Mouse (Mus musculus) E14TG2a.4 (cell line): Measurements from ENCODE around the gene Acbd3.

ENCODE experiments used
- H3K27me3 ChIP-seq: 2 replicates; pipeline ENCODE4 v1.6.1; 2014; ENCODE audit warnings: low read length, control low read depth; ENCODE audit not compliant: insufficient read depth
- H3K36me3 ChIP-seq: 2 replicates; pipeline ENCODE4 v1.6.1; 2014; ENCODE audit warnings: low read length, control low read depth; ENCODE audit not compliant: insufficient read depth
- H3K4me1 ChIP-seq: replicated peaks from 2 replicates; pipeline ENCODE4 v1.6.1; 2014; ENCODE audit warnings: low read depth, low read length, control low read depth
- H3K4me3 ChIP-seq: replicated peaks from 2 replicates; pipeline ENCODE4 v1.5.1; 2014; ENCODE audit warnings: mild to moderate bottlenecking, low read length
- H3K9me3 ChIP-seq: 2 replicates; pipeline ENCODE4 v1.6.1; 2014; ENCODE audit warnings: low read length, control low read depth
- CTCF ChIP-seq: conservative IDR thresholded peaks from 2 replicates; pipeline ENCODE4 v1.5.1; 2014; ENCODE audit warnings: low read length
- NANOG ChIP-seq: IDR thresholded peaks from 2 replicates; pipeline ENCODE4 v1.6.1; 2014; ENCODE audit warnings: borderline replicate concordance, low read length, mixed read lengths
- POU5F1 ChIP-seq: IDR thresholded peaks from 2 replicates; pipeline ENCODE4 v1.6.1; 2014; ENCODE audit warnings: low read length, borderline replicate concordance

Acbd3 gene

GRCm38 (mm10) chr1:180725704-180726179 is at the start of gene Acbd3:
Gene Acbd3 (plus strand): TSS chr1:180726043.
- TF ChIP-seq POU5F1 = no peak
- TF ChIP-seq NANOG = no peak
- TF ChIP-seq CTCF = no peak
- Histone ChIP-seq H3K27me3 (peaks cover 7% of the 10 kb centered on the region; the same call in 1 of the 2 replicates), H3K4me3 (peak within 1 kb of the TSS; percentile 94), H3K36me3 (no peaks in the 10 kb centered on the region), H3K4me1 (peaks cover 35% of the 10 kb centered on the region), H3K9me3 (no peaks in the 10 kb centered on the region)

GRCm38 (mm10) chr1:180691284-180691683 is 34.6 kb upstream of the Acbd3 start:
- Histone ChIP-seq H3K9me3 (no peaks in the 10 kb centered on the region), H3K27me3 (peaks cover 23% of the 10 kb centered on the region), H3K36me3 (peaks cover 47% of the 10 kb centered on the region), H3K4me1 (peaks cover 5% of the 10 kb centered on the region), H3K4me3 (no peak overlapping the region)
- TF ChIP-seq NANOG (no peak), POU5F1 (no peak), CTCF (no peak)

DNA sequence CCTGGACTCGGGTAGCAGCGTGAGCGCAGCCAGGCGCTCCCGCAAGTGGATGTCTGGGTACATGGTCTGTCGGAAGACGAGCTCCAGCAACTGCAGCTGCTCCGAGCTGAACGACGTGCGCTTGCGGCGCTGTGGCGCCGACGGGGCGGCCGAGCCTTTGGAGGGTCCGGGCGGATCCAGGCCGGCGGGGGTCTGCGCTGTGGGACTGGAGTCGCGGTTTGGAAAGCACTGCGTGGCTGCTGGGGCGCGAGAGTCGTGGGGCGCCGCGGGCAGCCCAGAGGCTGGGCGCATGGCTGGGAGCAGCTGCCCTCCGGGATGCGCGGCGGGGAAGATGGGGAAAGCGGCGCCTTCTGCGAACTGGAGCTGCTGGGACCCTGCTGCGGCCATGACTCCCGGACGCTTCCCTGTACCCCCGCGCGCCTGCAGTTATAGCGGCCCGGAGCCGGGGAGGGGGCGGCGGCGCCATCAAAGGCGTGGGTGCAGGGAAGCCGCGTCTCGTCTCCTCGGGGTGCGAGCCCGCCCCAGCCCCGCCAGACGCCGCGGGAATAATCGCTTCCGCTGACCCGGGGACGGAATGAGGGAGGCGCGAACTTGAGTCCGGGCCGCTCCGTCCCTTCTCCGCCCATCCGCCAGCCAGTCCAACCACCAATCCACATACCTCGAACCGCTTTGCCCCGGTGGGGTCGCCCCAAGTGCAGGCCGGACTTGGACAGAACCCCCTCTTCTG is 29.1 kb upstream of the Acbd3 start, which contains the start of gene Mixl1:
Gene Mixl1 (minus strand): TSS at position 409 of the 727 bp plus-strand sequence.
- H3K27me3 ChIP-seq = peaks cover 62% of the 10 kb centered on the region
- peaks cover 15% of the 10 kb centered on the region for H3K4me1 ChIP-seq
- TF ChIP-seq CTCF (no peak), NANOG (no peak), POU5F1 (no peak)
- H3K36me3 ChIP-seq = peaks cover 1% of the 10 kb centered on the region; the same call in 1 of the 2 replicates
- H3K4me3 ChIP-seq = peak within 1 kb of the TSS; percentile 83
- H3K9me3 ChIP-seq = no peaks in the 10 kb centered on the region

- H3K36me3 ChIP-seq = no peaks in the 10 kb centered on the region
- no peak overlapping the region for H3K4me3 ChIP-seq
- H3K4me1 ChIP-seq = peaks cover 15% of the 10 kb centered on the region
- H3K27me3 ChIP-seq = peaks cover 67% of the 10 kb centered on the region
- no peaks in the 10 kb centered on the region for H3K9me3 ChIP-seq
- no peak for TF ChIP-seq CTCF
- TF ChIP-seq POU5F1 = no peak
- TF ChIP-seq NANOG = no peak
Observed at GRCm38 (mm10) chr1:180698063-180698462, 27.8 kb upstream of the Acbd3 start.

DNA sequence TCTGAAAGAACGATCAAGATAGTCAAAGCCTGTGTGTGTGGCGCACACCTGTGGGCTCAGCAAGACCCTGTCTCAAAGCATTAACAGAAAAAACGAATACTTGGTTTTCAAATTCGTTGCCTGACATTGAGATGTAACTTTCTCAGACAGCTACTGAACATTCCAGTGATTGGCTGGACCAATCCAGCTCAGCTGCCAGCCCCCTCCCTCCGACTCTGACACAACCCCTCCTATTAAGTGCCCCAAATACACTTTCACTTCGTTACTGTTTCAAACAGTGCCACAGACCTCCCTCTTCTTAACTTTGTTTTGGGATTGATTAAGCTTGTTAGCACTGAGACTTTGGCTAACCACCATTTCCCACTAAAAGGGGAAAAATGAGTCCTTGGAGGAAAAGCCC is 22.4 kb upstream of the Acbd3 start:
- no peak for TF ChIP-seq NANOG
- no peak for TF ChIP-seq CTCF
- no peak for TF ChIP-seq POU5F1
- Histone ChIP-seq H3K27me3 (peaks cover 41% of the 10 kb centered on the region), H3K36me3 (no peaks in the 10 kb centered on the region), H3K4me3 (no peak overlapping the region), H3K9me3 (no peaks in the 10 kb centered on the region), H3K4me1 (no peaks in the 10 kb centered on the region)

DNA sequence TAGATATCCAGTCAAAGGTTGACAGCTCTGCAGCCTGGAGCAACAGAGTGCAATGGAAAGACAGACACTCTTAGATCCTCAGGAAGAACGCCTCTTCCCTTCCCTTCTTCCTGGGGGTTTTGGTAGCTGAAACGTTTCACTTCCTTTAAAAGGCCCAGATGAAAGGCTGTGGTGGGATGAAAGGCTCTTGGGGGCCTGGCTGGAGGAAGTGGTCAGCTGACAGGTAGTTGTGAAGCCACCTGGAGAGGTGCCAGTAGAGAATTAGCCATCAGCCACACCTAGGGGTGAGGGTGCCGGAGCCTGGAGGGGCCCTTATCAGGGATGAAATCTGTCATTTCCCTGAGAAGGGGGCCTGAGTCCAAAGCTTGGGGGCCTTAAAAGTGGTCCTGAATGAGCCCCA is 18.5 kb upstream of the Acbd3 start:
- TF ChIP-seq POU5F1 (no peak), CTCF (no peak), NANOG (no peak)

GRCm38 (mm10) chr1:180707813-180708212 is 18.0 kb upstream of the Acbd3 start:
- H3K4me1 ChIP-seq = no peaks in the 10 kb centered on the region
- H3K4me3 ChIP-seq = no peak overlapping the region
- TF ChIP-seq NANOG = no peak
- TF ChIP-seq CTCF = no peak
- TF ChIP-seq POU5F1 = no peak
- H3K9me3 ChIP-seq = no peaks in the 10 kb centered on the region
- no peaks in the 10 kb centered on the region for H3K36me3 ChIP-seq
- H3K27me3 ChIP-seq = peaks cover 23% of the 10 kb centered on the region; the same call in 1 of the 2 replicates

More for the DNA sequence above, 18.5 kb upstream of the Acbd3 start:
- Histone ChIP-seq H3K4me3 (no peak overlapping the region), H3K27me3 (peaks cover 26% of the 10 kb centered on the region; the same call in 1 of the 2 replicates), H3K4me1 (no peaks in the 10 kb centered on the region), H3K9me3 (no peaks in the 10 kb centered on the region), H3K36me3 (no peaks in the 10 kb centered on the region)

GRCm38 (mm10) chr1:180708935-180709776 is 16.7 kb upstream of the Acbd3 start:
- Histone ChIP-seq H3K9me3 (no peaks in the 10 kb centered on the region), H3K27me3 (peaks cover 16% of the 10 kb centered on the region; the same call in 1 of the 2 replicates), H3K4me3 (no peak overlapping the region), H3K36me3 (no peaks in the 10 kb centered on the region), H3K4me1 (no peaks in the 10 kb centered on the region)
- no peak for TF ChIP-seq NANOG
